Mouse (Mus musculus) forebrain, embryonic 14.5 days (tissue): ENCODE results near the gene A4gnt. TPM values are rescaled to one million over a fixed set of nuclear protein-coding genes. Genes with fewer than 3 reads are reported as not detected.

Experiments used
- ATAC-seq: fragments of 200-750 bp; cut with Nextera tagmentation; 2 replicates; pipeline ENCODE4 v1.8.0; 2017; ENCODE audit warnings: mild to moderate bottlenecking, moderate library complexity
- DNase-seq: peaks from one replicate; pipeline ENCODE4 v3.0.0-alpha.2; 2015; ENCODE audit warnings: low spot score
- H3K27ac ChIP-seq: fragments of 300-500 bp; sonication (generic); 2 replicates; pipeline ENCODE4 v1.5.1; 2014; ENCODE audit warnings: low read depth, mild to moderate bottlenecking, control low read depth, low read length, moderate library complexity
- H3K27me3 ChIP-seq: fragments of 300-500 bp; sonication (generic); replicated peaks from 2 replicates; pipeline ENCODE4 v1.6.1; 2014; ENCODE audit warnings: low read length, control low read depth, mixed read lengths; ENCODE audit not compliant: control insufficient read depth, insufficient read depth
- H3K36me3 ChIP-seq: fragments of 300-500 bp; sonication (generic); 2 replicates; pipeline ENCODE4 v1.6.1; 2014; ENCODE audit warnings: low read length, control low read depth; ENCODE audit not compliant: control insufficient read depth, insufficient read depth
- H3K4me1 ChIP-seq: fragments of 300-500 bp; sonication (generic); 2 replicates; pipeline ENCODE4 v1.6.1; 2014; ENCODE audit warnings: antibody characterized with exemption, low read length, control low read depth; ENCODE audit not compliant: control insufficient read depth, insufficient read depth
- H3K4me2 ChIP-seq: fragments of 300-500 bp; sonication (generic); 2 replicates; pipeline ENCODE4 v1.6.1; 2014; ENCODE audit warnings: mild to moderate bottlenecking, control low read depth, low read length
- H3K4me3 ChIP-seq: fragments of 300-500 bp; sonication (generic); 2 replicates; pipeline ENCODE4 v1.5.1; 2014; ENCODE audit warnings: low read depth, low read length, control low read depth
- H3K9ac ChIP-seq: fragments of 300-500 bp; sonication (generic); 2 replicates; pipeline ENCODE4 v1.6.1; 2014; ENCODE audit warnings: mild to moderate bottlenecking, low read length, control low read depth, moderate library complexity
- H3K9me3 ChIP-seq: fragments of 300-500 bp; sonication (generic); replicated peaks from 2 replicates; pipeline ENCODE4 v1.6.1; 2016; ENCODE audit warnings: low read length, control low read depth, mixed read lengths; ENCODE audit not compliant: control insufficient read depth
- WGBS: fragments of 180-500 bp; shearing (Covaris S2); extraction: QIAGEN DNeasy Blood & Tissue Kit; methylation state at CpG from one replicate; pipeline ENCODE4 v1.1.7; 2014; 5-methylcytosine and 5-hydroxymethylcytosine counted together
- polyA plus RNA-seq: library from polyadenylated mRNA; unstranded; fragments of >200 nt; fragmentation: Nextera tagmentation; extraction: Ambion mirVana; gene quantifications from 2 replicates; pipeline ENCODE4 v1.2.1, GENCODE M21; 2014

The A4gnt gene
- polyA plus RNA-seq, 1 experiment from 2014 or later = not detected

- no peaks in the 10 kb centered on the region for H3K27me3 ChIP-seq
- H3K4me1 ChIP-seq = peaks cover 29% of the 10 kb centered on the region
- peak; percentile 95 for ATAC-seq
- H3K4me2 ChIP-seq = peak within 1 kb of the TSS; percentile 63
- H3K36me3 ChIP-seq = no peaks in the 10 kb centered on the region
- peak; percentile 87 for DNase-seq
- peak within 1 kb of the TSS; percentile 72 for H3K9ac ChIP-seq
- peak within 1 kb of the TSS; percentile 81 for H3K27ac ChIP-seq
- peak within 1 kb of the TSS; percentile 59 for H3K4me3 ChIP-seq
- no peaks in the 10 kb centered on the region for H3K9me3 ChIP-seq
- under 1% methylated on average over 44 of the region's 44 CpGs for WGBS
These were observed 17.1 kb downstream of the A4gnt start, which contains the start of gene Dzip1l for GRCm38 (mm10) chr9:99629281-99630011. TSS of gene Dzip1l (plus strand) at chr9:99629496.

- peak overlapping the region; percentile 81; the same call in 1 of the 2 replicates for H3K27ac ChIP-seq
- DNase-seq (no peak), ATAC-seq (peak; percentile 19)
- no peaks in the 10 kb centered on the region for H3K36me3 ChIP-seq
- H3K4me2 ChIP-seq = peak overlapping the region; percentile 63
- H3K27me3 ChIP-seq = no peaks in the 10 kb centered on the region
- peaks cover 29% of the 10 kb centered on the region for H3K4me1 ChIP-seq
- WGBS = under 1% methylated on average over 11 of the region's 11 CpGs
- no peaks in the 10 kb centered on the region for H3K9me3 ChIP-seq
- H3K9ac ChIP-seq = peak overlapping the region; percentile 72
- H3K4me3 ChIP-seq = peak overlapping the region; percentile 59
These were observed 17.8 kb downstream of the A4gnt start for GRCm38 (mm10) chr9:99630071-99630470.

GRCm38 (mm10) chr9:99630528-99631125 is 18.3 kb downstream of the A4gnt start:
- Histone ChIP-seq H3K4me2 (peak overlapping the region; percentile 63), H3K9me3 (no peaks in the 10 kb centered on the region)
- DNase-seq = no peak

GRCm38 (mm10) chr9:99631781-99632180 is 19.5 kb downstream of the A4gnt start:
- ATAC-seq (no peak), DNase-seq (peak; percentile 77)
- H3K4me3 ChIP-seq = no peak overlapping the region
- peaks cover 8% of the 10 kb centered on the region; the same call in 1 of the 2 replicates for H3K36me3 ChIP-seq
- no peak overlapping the region for H3K27ac ChIP-seq
- no peaks in the 10 kb centered on the region for H3K9me3 ChIP-seq
- H3K4me1 ChIP-seq = peaks cover 29% of the 10 kb centered on the region
- 4% methylated on average over 2 of the region's 2 CpGs for WGBS
- H3K9ac ChIP-seq = no peak overlapping the region
- 0 out of 2 replicates have a peak overlapping the region, but pooled peaks have one; percentile 5 for H3K4me2 ChIP-seq
- H3K27me3 ChIP-seq = no peaks in the 10 kb centered on the region

More at GRCm38 (mm10) chr9:99630528-99631125, 18.3 kb downstream of the A4gnt start:
- H3K27me3 ChIP-seq = no peaks in the 10 kb centered on the region
- peak overlapping the region; percentile 59 for H3K4me3 ChIP-seq
- H3K9ac ChIP-seq = peak overlapping the region; percentile 72
- ATAC-seq = no peak
- WGBS = 51% methylated on average over 9 of the region's 9 CpGs
- peak overlapping the region; percentile 81; the same call in 1 of the 2 replicates for H3K27ac ChIP-seq
- H3K4me1 ChIP-seq = peaks cover 29% of the 10 kb centered on the region
- H3K36me3 ChIP-seq = peaks cover 2% of the 10 kb centered on the region; the same call in 1 of the 2 replicates

GRCm38 (mm10) chr9:99632264-99632663 is 20.0 kb downstream of the A4gnt start:
- peak; percentile 8 for DNase-seq
- 48% methylated on average over 8 of the region's 8 CpGs for WGBS
- H3K4me2 ChIP-seq = no peak overlapping the region
- H3K36me3 ChIP-seq = peaks cover 9% of the 10 kb centered on the region
- ATAC-seq = no peak
- no peaks in the 10 kb centered on the region for H3K9me3 ChIP-seq
- no peak overlapping the region for H3K27ac ChIP-seq
- H3K9ac ChIP-seq = no peak overlapping the region
- no peaks in the 10 kb centered on the region for H3K27me3 ChIP-seq
- H3K4me3 ChIP-seq = no peak overlapping the region
- H3K4me1 ChIP-seq = peaks cover 29% of the 10 kb centered on the region

- peaks cover 34% of the 10 kb centered on the region for H3K36me3 ChIP-seq
- no peak overlapping the region for H3K9ac ChIP-seq
- ATAC-seq (peak; percentile 61), DNase-seq (peak; percentile 56)
- H3K4me2 ChIP-seq = no peak overlapping the region
- H3K4me1 ChIP-seq = peaks cover 8% of the 10 kb centered on the region
- no peak overlapping the region for H3K27ac ChIP-seq
- no peak overlapping the region for H3K4me3 ChIP-seq
- 88% methylated on average over 1 of the region's 1 CpGs for WGBS
- no peaks in the 10 kb centered on the region for H3K27me3 ChIP-seq
- H3K9me3 ChIP-seq = no peaks in the 10 kb centered on the region
These were observed 24.5 kb downstream of the A4gnt start for GRCm38 (mm10) chr9:99636776-99637175.

GRCm38 (mm10) chr9:99637227-99637626 is 24.9 kb downstream of the A4gnt start:
- no peak for ATAC-seq

GRCm38 (mm10) chr9:99637736-99638135 is 25.4 kb downstream of the A4gnt start:
- ATAC-seq (no peak), DNase-seq (no peak)
- H3K4me1 ChIP-seq = no peaks in the 10 kb centered on the region
- H3K36me3 ChIP-seq = peaks cover 35% of the 10 kb centered on the region
- no peaks in the 10 kb centered on the region for H3K9me3 ChIP-seq
- 94% methylated on average over 13 of the region's 13 CpGs for WGBS
- no peak overlapping the region for H3K4me3 ChIP-seq
- no peaks in the 10 kb centered on the region for H3K27me3 ChIP-seq
- H3K27ac ChIP-seq = no peak overlapping the region
- no peak overlapping the region for H3K9ac ChIP-seq
- H3K4me2 ChIP-seq = no peak overlapping the region

More at GRCm38 (mm10) chr9:99637227-99637626, 24.9 kb downstream of the A4gnt start:
- Histone ChIP-seq H3K27ac (no peak overlapping the region), H3K9me3 (no peaks in the 10 kb centered on the region), H3K9ac (no peak overlapping the region), H3K4me1 (peaks cover 4% of the 10 kb centered on the region), H3K4me3 (no peak overlapping the region), H3K27me3 (no peaks in the 10 kb centered on the region), H3K36me3 (peaks cover 35% of the 10 kb centered on the region), H3K4me2 (no peak overlapping the region)
- no peak for DNase-seq
- WGBS = 96% methylated on average over 17 of the region's 17 CpGs

GRCm38 (mm10) chr9:99639957-99640356 is 27.7 kb downstream of the A4gnt start:
- DNase-seq (no peak), ATAC-seq (no peak)
- 85% methylated on average over 5 of the region's 5 CpGs for WGBS

More at GRCm38 (mm10) chr9:99639957-99640356, 27.7 kb downstream of the A4gnt start:
- Histone ChIP-seq H3K36me3 (peaks cover 44% of the 10 kb centered on the region), H3K27ac (no peak overlapping the region), H3K9me3 (no peaks in the 10 kb centered on the region), H3K4me1 (no peaks in the 10 kb centered on the region), H3K27me3 (no peaks in the 10 kb centered on the region), H3K9ac (no peak overlapping the region), H3K4me3 (no peak overlapping the region), H3K4me2 (no peak overlapping the region)
